Mouse (Mus musculus): ENCODE measurements around the gene Sh2d3c.

The Sh2d3c gene

GRCm38 (mm10) chr2:32720681-32721229 is at the start of gene Sh2d3c:
Gene Sh2d3c (plus strand): TSS chr2:32721055.
- no peak for DNase-seq (ENCODE audit: low read depth, low spot score)

GRCm38 (mm10) chr2:32671147-32671546 is 49.7 kb upstream of the Sh2d3c start:
- no peak for DNase-seq (ENCODE audit: low read depth, low spot score)

GRCm38 (mm10) chr2:32671907-32672595 is 48.8 kb upstream of the Sh2d3c start:
- no peak for DNase-seq (ENCODE audit: low read depth, low spot score)

GRCm38 (mm10) chr2:32673176-32673917 is 47.5 kb upstream of the Sh2d3c start:
- DNase-seq (ENCODE audit: low read depth, low spot score): no peak

- no peak for DNase-seq (ENCODE audit: low read depth, low spot score)
Measured at GRCm38 (mm10) chr2:32676821-32677220, 44.0 kb upstream of the Sh2d3c start.

- DNase-seq (ENCODE audit: low read depth, low spot score): no peak
Measured at GRCm38 (mm10) chr2:32677683-32678082, 43.2 kb upstream of the Sh2d3c start.

- DNase-seq (ENCODE audit: low read depth, low spot score): no peak
Measured at GRCm38 (mm10) chr2:32680051-32680451, 40.8 kb upstream of the Sh2d3c start.

- no peak for DNase-seq (ENCODE audit: low read depth, low spot score)
Measured at GRCm38 (mm10) chr2:32680961-32681650, 39.7 kb upstream of the Sh2d3c start.

GRCm38 (mm10) chr2:32681754-32682153 is 39.1 kb upstream of the Sh2d3c start:
- DNase-seq (ENCODE audit: low read depth, low spot score): no peak

GRCm38 (mm10) chr2:32682721-32683417 is 38.0 kb upstream of the Sh2d3c start:
- DNase-seq (ENCODE audit: low read depth, low spot score): no peak

GRCm38 (mm10) chr2:32683701-32684100 is 37.2 kb upstream of the Sh2d3c start:
- DNase-seq (ENCODE audit: low read depth, low spot score): no peak

GRCm38 (mm10) chr2:32684681-32685428 is 36.0 kb upstream of the Sh2d3c start:
- no peak for DNase-seq (ENCODE audit: low read depth, low spot score)

GRCm38 (mm10) chr2:32685807-32686206 is 35.0 kb upstream of the Sh2d3c start:
- no peak for DNase-seq (ENCODE audit: low read depth, low spot score)

- DNase-seq (ENCODE audit: low read depth, low spot score): no peak
Measured at GRCm38 (mm10) chr2:32686640-32687039, 34.2 kb upstream of the Sh2d3c start.

- no peak for DNase-seq (ENCODE audit: low read depth, low spot score)
Measured at GRCm38 (mm10) chr2:32687562-32687961, 33.3 kb upstream of the Sh2d3c start.

- peak; percentile 94 for DNase-seq (ENCODE audit: low read depth, low spot score)
Measured at GRCm38 (mm10) chr2:32689420-32689819, 31.4 kb upstream of the Sh2d3c start.

GRCm38 (mm10) chr2:32691041-32691440 is 29.8 kb upstream of the Sh2d3c start:
- DNase-seq (ENCODE audit: low read depth, low spot score): no peak

GRCm38 (mm10) chr2:32692496-32692895 is 28.4 kb upstream of the Sh2d3c start:
- no peak for DNase-seq (ENCODE audit: low read depth, low spot score)

- DNase-seq (ENCODE audit: low read depth, low spot score): no peak
Measured at GRCm38 (mm10) chr2:32693282-32693681, 27.6 kb upstream of the Sh2d3c start.

GRCm38 (mm10) chr2:32693823-32694411 is 26.9 kb upstream of the Sh2d3c start:
- DNase-seq (ENCODE audit: low read depth, low spot score): peak; percentile 98
